Mouse (Mus musculus) C2C12 (cell line): ENCODE measurements around the gene Cds2. TPM values are rescaled to one million over a fixed set of nuclear protein-coding genes. Genes with fewer than 3 reads are reported as not detected.
A peak's percentile ranks its signal among the peaks of the same experiment; 100 is the strongest.
"Not testable (repeated sequence)": the region's sequence is repeated elsewhere in the genome, so short reads cannot be mapped to it uniquely, and the experiment has no call there.

Experiments used
- H3K27me3 ChIP-seq: one replicate; pipeline ENCODE4 v1.6.1; 2011; ENCODE audit not compliant: control insufficient read depth, insufficient read depth, insufficient read length
- H3K36me3 ChIP-seq: one replicate; pipeline ENCODE4 v1.6.1; 2011; ENCODE audit not compliant: control insufficient read depth, insufficient read depth
- H3K4me3 ChIP-seq: one replicate; pipeline ENCODE4 v1.5.1; 2011; ENCODE audit warnings: mild to moderate bottlenecking, control low read depth; ENCODE audit not compliant: poor library complexity, insufficient read depth, severe bottlenecking
- H3K79me2 ChIP-seq: one replicate; pipeline ENCODE4 v1.6.1; 2011; ENCODE audit not compliant: control insufficient read depth, insufficient read depth
- H3K79me3 ChIP-seq: one replicate; pipeline ENCODE4 v1.6.1; 2011; ENCODE audit warnings: low read depth, control low read depth
- H3ac ChIP-seq: one replicate; pipeline ENCODE3; 2011; ENCODE audit warnings: low read depth; ENCODE audit not compliant: control insufficient read depth, insufficient read length
- CEBPB ChIP-seq: IDR thresholded peaks from one replicate; pipeline ENCODE4 v1.6.1; 2011; ENCODE audit warnings: low read depth, mild to moderate bottlenecking, control low read depth, moderate library complexity
- CTCF ChIP-seq: IDR thresholded peaks from one replicate; pipeline ENCODE4 v1.5.1; 2011; ENCODE audit not compliant: control insufficient read depth, insufficient read depth, insufficient read length
- FOSL1 ChIP-seq: IDR thresholded peaks from one replicate; pipeline ENCODE4 v1.8.0; 2011; ENCODE audit warnings: mild to moderate bottlenecking, low read length; ENCODE audit not compliant: poor library complexity, insufficient read depth, severe bottlenecking
- MAX ChIP-seq: IDR thresholded peaks from one replicate; pipeline ENCODE4 v1.6.1; 2011; ENCODE audit warnings: mild to moderate bottlenecking, control low read depth
- MYOD1 ChIP-seq: IDR thresholded peaks from one replicate; pipeline ENCODE4 v1.6.1; 2011; ENCODE audit warnings: low read depth; ENCODE audit not compliant: control insufficient read depth, insufficient read length
- MYOG ChIP-seq: IDR thresholded peaks from one replicate; pipeline ENCODE4 v1.6.1; 2011; ENCODE audit not compliant: control insufficient read depth, insufficient read length; ENCODE audit errors: extremely low read depth
- USF1 ChIP-seq: IDR thresholded peaks from one replicate; pipeline ENCODE4 v1.6.1; 2011; ENCODE audit warnings: low read depth, mild to moderate bottlenecking, control low read depth, moderate library complexity
- polyA plus RNA-seq: library from polyadenylated mRNA; unstranded; fragments of >200 nt; fragmentation: generic; extraction: Trizol; gene quantifications from one replicate; pipeline ENCODE4 v1.2.1, GENCODE M21; 2012; ENCODE audit warnings: missing spikeins

Cds2 gene
- polyA plus RNA-seq, 1 experiment: 13.4 TPM

DNA sequence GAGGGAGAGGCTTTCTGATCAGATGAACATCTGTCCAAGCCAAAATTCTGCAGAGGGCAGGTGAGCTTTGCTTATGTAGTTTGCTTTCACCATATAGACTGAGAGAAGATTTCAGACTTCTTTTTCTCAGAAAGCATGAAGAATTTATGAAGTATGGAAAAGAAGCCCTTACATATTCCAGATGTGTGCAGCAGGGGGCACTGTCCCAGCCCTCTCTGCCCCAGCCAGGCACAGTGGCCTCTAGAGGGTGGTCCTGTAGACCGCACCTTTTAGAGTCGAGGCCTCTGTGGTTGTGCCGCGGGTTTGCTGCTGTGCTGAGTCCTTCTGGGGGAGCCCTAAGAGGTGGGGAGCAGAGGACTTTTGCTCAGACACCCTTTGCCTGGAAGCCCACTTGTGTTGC, 43.0 kb downstream of the Cds2 start:
- peak; percentile 32 for TF ChIP-seq CTCF
- TF ChIP-seq USF1: no peak
- no peaks in the 10 kb centered on the region for H3K79me3 ChIP-seq
- H3K36me3 ChIP-seq: peaks cover 32% of the 10 kb centered on the region
- H3K79me2 ChIP-seq: no peaks in the 10 kb centered on the region
- no peaks in the 10 kb centered on the region for H3K27me3 ChIP-seq
- H3K4me3 ChIP-seq: no peak overlapping the region
- no peak overlapping the region for H3ac ChIP-seq

GRCm38 (mm10) chr2:132307213-132307843, 44.4 kb downstream of the Cds2 start:
- Histone ChIP-seq H3K27me3 (no peaks in the 10 kb centered on the region), H3K79me3 (no peaks in the 10 kb centered on the region), H3K79me2 (no peaks in the 10 kb centered on the region), H3K36me3 (peaks cover 22% of the 10 kb centered on the region), H3K4me3 (no peak overlapping the region), H3ac (no peak overlapping the region)
- TF ChIP-seq CEBPB: no peak
- no peak for TF ChIP-seq MYOG
- no peak for TF ChIP-seq FOSL1
- TF ChIP-seq USF1: no peak
- TF ChIP-seq MAX: no peak
- TF ChIP-seq MYOD1: no peak
- no peak for TF ChIP-seq CTCF

DNA sequence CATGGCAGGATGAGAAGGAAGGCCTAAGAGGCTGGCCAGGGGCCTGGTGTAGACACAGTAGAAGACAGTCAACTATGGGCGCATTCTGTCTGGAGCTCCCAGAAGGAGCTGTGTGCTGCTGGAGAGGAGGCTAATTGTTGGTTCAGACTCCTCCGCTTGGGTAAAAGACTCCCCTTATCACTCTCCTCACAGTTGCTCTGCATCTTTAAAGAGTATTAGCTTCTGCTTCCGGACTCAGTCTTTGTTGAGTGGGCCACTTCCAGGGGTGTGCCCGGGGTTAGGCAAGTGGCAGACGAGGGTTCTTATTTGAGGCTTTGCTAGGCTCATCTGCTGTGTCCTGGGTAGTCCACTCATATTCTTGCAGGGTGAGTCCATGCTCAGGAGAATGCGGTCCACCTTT, 45.9 kb downstream of the Cds2 start:
- Histone ChIP-seq H3K4me3 (no peak overlapping the region), H3K79me2 (no peaks in the 10 kb centered on the region), H3K36me3 (peaks cover 22% of the 10 kb centered on the region)

GRCm38 (mm10) chr2:132309398-132309930, 46.5 kb downstream of the Cds2 start:
- Histone ChIP-seq H3K27me3 (no peaks in the 10 kb centered on the region), H3K79me2 (no peaks in the 10 kb centered on the region), H3K79me3 (no peaks in the 10 kb centered on the region), H3K4me3 (no peak overlapping the region), H3K36me3 (peaks cover 18% of the 10 kb centered on the region), H3ac (no peak overlapping the region)
- TF ChIP-seq MYOD1: no peak
- TF ChIP-seq USF1: no peak
- no peak for TF ChIP-seq CTCF
- TF ChIP-seq MYOG: no peak
- no peak for TF ChIP-seq CEBPB
- no peak for TF ChIP-seq MAX
- no peak for TF ChIP-seq FOSL1

More for the DNA sequence above, 45.9 kb downstream of the Cds2 start:
- no peak for TF ChIP-seq MAX
- TF ChIP-seq CEBPB: no peak
- no peak for TF ChIP-seq MYOG
- no peak for TF ChIP-seq USF1
- no peak for TF ChIP-seq MYOD1
- TF ChIP-seq FOSL1: no peak
- TF ChIP-seq CTCF: no peak
- Histone ChIP-seq H3K79me3 (no peaks in the 10 kb centered on the region), H3K27me3 (no peaks in the 10 kb centered on the region), H3ac (no peak overlapping the region)

GRCm38 (mm10) chr2:132312616-132313015, 49.7 kb downstream of the Cds2 start:
- no peaks in the 10 kb centered on the region for H3K36me3 ChIP-seq
- no peaks in the 10 kb centered on the region for H3K79me2 ChIP-seq
- no peak overlapping the region for H3K4me3 ChIP-seq
- TF ChIP-seq CTCF: no peak
- no peak for TF ChIP-seq MAX
- TF ChIP-seq MYOG: no peak
- TF ChIP-seq MYOD1: no peak
- no peak for TF ChIP-seq USF1
- no peak overlapping the region for H3ac ChIP-seq
- no peaks in the 10 kb centered on the region for H3K79me3 ChIP-seq
- no peaks in the 10 kb centered on the region for H3K27me3 ChIP-seq

DNA sequence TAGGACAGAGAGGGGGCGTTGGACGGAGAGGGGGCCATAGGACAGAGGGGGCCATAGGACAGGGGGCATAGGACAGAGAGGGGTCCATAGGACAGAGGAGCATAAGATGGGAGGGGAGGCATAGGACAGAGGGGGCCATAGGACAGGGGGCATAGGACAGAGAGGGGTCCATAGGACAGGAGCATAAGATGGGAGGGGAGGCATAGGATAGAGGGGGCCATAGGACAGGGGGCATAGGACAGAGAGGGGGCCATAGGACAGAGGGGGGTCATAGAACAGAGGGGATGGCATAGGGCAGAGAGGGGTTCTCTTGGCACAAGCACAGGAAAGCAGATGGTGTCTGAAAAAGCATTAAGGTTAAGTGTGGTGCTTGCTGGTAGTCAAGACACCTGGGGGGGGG, 50.6 kb downstream of the Cds2 start:
- no peak for TF ChIP-seq USF1
- no peak for TF ChIP-seq MYOG
- TF ChIP-seq MYOD1: no peak
- TF ChIP-seq CEBPB: no peak
- Histone ChIP-seq H3K36me3 (no peaks in the 10 kb centered on the region), H3K79me3 (no peaks in the 10 kb centered on the region), H3ac (no peak overlapping the region), H3K4me3 (no peak overlapping the region), H3K79me2 (no peaks in the 10 kb centered on the region), H3K27me3 (no peaks in the 10 kb centered on the region)

DNA sequence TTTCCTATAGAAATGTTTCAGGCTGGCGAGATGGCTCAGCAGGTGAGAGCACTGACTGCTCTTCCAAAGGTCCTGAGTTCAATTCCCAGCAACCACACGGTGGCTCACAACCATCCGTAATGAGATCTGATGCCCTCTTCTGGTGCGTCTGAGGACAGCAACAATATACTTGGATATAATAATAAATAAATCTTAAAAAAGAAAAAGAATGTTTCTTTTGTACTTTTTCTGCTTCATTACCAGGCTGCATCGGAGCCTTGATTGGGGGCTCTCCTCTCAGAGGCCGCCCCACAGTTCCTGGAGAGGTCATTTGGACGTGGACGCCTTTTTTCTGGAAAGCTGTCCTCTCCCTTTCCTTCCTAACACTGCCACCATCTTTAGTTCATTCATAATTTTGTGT, 51.1 kb downstream of the Cds2 start:
- not testable (repeated sequence) for H3K36me3 ChIP-seq, H3K27me3 ChIP-seq, H3K79me3 ChIP-seq, H3K4me3 ChIP-seq, H3K79me2 ChIP-seq, H3ac ChIP-seq
